Mouse (Mus musculus) midbrain, postnatal 0 days (tissue): ENCODE data around the gene Cmtr1. TPM values are rescaled to one million over a fixed set of nuclear protein-coding genes. Genes with fewer than 3 reads are reported as not detected.

ENCODE experiments used
- ATAC-seq: fragments of 200-750 bp; cut with Nextera tagmentation; 2 replicates; pipeline ENCODE4 v1.8.0; 2017; ENCODE audit warnings: moderate number of reproducible peaks, mild to moderate bottlenecking, moderate TSS enrichment, moderate library complexity; ENCODE audit not compliant: low FRiP score
- DNase-seq: peaks from one replicate; pipeline ENCODE4 v3.0.0-alpha.2; 2015; ENCODE audit warnings: low spot score
- H3K27ac ChIP-seq: fragments of 300-500 bp; sonication (generic); 2 replicates; pipeline ENCODE4 v1.5.1; 2014; ENCODE audit warnings: low read depth, mild to moderate bottlenecking, low read length, mixed read lengths
- H3K27me3 ChIP-seq: fragments of 300-500 bp; sonication (generic); 2 replicates; pipeline ENCODE4 v1.6.1; 2014; ENCODE audit warnings: low read length, control low read depth, mixed read lengths; ENCODE audit not compliant: insufficient read depth
- H3K36me3 ChIP-seq: fragments of 300-500 bp; sonication (generic); 2 replicates; pipeline ENCODE4 v1.6.1; 2014; ENCODE audit warnings: low read length, control low read depth, mixed read lengths; ENCODE audit not compliant: insufficient read depth
- H3K4me1 ChIP-seq: fragments of 300-500 bp; sonication (generic); 2 replicates; pipeline ENCODE4 v1.6.1; 2014; ENCODE audit warnings: mild to moderate bottlenecking, control low read depth, antibody characterized with exemption, low read length, mixed read lengths; ENCODE audit not compliant: insufficient read depth
- H3K4me2 ChIP-seq: fragments of 300-500 bp; sonication (generic); 2 replicates; pipeline ENCODE4 v1.6.1; 2014; ENCODE audit warnings: low read depth, mild to moderate bottlenecking, low read length, mixed read lengths; ENCODE audit not compliant: poor library complexity, severe bottlenecking
- H3K4me3 ChIP-seq: fragments of 300-500 bp; sonication (generic); 2 replicates; pipeline ENCODE4 v1.5.1; 2014; ENCODE audit warnings: low read depth, mild to moderate bottlenecking, low read length, moderate library complexity
- H3K9ac ChIP-seq: fragments of 300-500 bp; sonication (generic); replicated peaks from 2 replicates; pipeline ENCODE4 v1.6.1; 2014; ENCODE audit warnings: mild to moderate bottlenecking, low read length, moderate library complexity, mixed read lengths; ENCODE audit not compliant: poor library complexity, severe bottlenecking
- H3K9me3 ChIP-seq: fragments of 300-500 bp; sonication (generic); 2 replicates; pipeline ENCODE4 v1.6.1; 2016; ENCODE audit warnings: low read length, control low read depth
- CTCF ChIP-seq: IDR thresholded peaks from 2 replicates; pipeline ENCODE4 v1.5.1; 2016; ENCODE audit warnings: antibody characterized with exemption, mild to moderate bottlenecking
- WGBS: fragments of 180-500 bp; shearing (Covaris S2); extraction: QIAGEN DNeasy Blood & Tissue Kit; methylation state at CpG from one replicate; pipeline ENCODE4 v1.1.7; 2014; 5-methylcytosine and 5-hydroxymethylcytosine counted together
- polyA plus RNA-seq: library from polyadenylated mRNA; unstranded; fragments of >200 nt; fragmentation: Nextera tagmentation; extraction: Ambion mirVana; gene quantifications from 2 replicates; pipeline ENCODE4 v1.2.1, GENCODE M21; 2015
- total RNA-seq: library from RNA; depleted of rRNA; stranded (reverse); fragments of >200 nt; gene quantifications from 2 replicates; pipeline ENCODE4 v1.2.3, GENCODE M21; 2014

Gene Cmtr1
- total and polyA plus RNA-seq, 2 experiments from 2014 or later = 58.5 to 105 TPM

DNA sequence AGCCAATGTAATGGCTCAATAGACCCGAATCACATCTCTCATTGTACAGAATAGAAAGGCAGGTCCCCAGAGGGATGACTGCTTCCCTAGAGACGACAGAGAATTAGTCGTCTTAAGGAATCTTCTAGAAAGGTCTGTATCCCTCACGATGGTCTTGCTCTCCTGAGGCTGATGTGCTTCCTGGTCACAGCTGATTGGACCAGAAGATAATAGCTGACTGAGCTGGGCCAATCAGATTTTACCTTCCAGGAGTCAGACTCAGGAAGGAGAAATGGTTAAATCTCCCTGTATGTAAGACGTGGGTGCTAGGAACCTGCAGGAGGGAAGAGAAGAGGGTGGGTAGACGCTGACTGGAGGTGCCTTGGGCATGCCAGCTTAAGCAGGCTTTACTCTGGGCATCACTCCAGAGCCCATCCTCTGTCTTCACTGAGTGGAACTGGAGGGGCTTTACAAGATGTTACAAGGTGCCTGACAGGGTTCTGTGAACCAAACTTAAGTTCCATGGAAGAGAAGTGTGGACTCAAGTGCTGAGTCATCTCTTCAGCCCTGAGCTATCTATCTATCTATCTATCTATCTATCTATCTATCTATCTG is 64.7 kb downstream of the Cmtr1 start:
- Histone ChIP-seq H3K4me2 (no peak overlapping the region), H3K9me3 (no peaks in the 10 kb centered on the region), H3K27me3 (no peaks in the 10 kb centered on the region), H3K36me3 (no peaks in the 10 kb centered on the region), H3K4me3 (no peak overlapping the region), H3K4me1 (no peaks in the 10 kb centered on the region), H3K27ac (no peak overlapping the region), H3K9ac (no peak overlapping the region)
- DNase-seq (peak; percentile 40), ATAC-seq (no peak)
- WGBS = 58% methylated on average over 6 of the region's 6 CpGs
- TF ChIP-seq CTCF = no peak

DNA sequence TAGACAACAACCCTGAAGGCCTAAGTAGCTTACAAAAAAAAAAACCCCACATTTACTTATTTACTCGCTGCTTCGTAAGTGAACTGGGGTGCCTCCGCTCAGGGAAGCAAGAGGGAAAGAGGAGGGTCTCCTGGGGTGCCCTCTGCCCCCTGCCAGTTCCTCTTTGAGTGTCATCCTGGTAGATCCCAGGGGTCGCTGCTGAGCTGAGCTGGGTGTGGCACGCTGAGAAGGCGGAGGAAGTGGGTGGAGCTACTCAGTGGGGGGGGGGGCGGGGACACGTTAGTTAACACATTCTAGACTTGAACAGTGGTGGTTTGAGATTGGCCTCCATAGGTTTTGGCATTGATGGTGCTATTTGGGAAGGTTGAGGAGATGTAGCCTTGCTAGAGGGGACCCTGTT is 67.7 kb downstream of the Cmtr1 start:
- H3K4me3 ChIP-seq = no peak overlapping the region
- peaks cover 14% of the 10 kb centered on the region for H3K4me1 ChIP-seq

GRCm38 (mm10) chr17:29730510-29731265 is 70.3 kb downstream of the Cmtr1 start:
- peak overlapping the region; percentile 51; the same call in 1 of the 2 replicates for H3K27ac ChIP-seq
- H3K9me3 ChIP-seq = no peaks in the 10 kb centered on the region
- H3K36me3 ChIP-seq = no peaks in the 10 kb centered on the region
- WGBS = 21% methylated on average over 13 of the region's 13 CpGs
- TF ChIP-seq CTCF = peak; percentile 24; the same call in 1 of the 2 replicates
- no peaks in the 10 kb centered on the region for H3K27me3 ChIP-seq
- no peak overlapping the region for H3K4me2 ChIP-seq
- H3K9ac ChIP-seq = no peak overlapping the region; the same call in 1 of the 2 replicates
- ATAC-seq (peak; percentile 42; the same call in 1 of the 2 replicates), DNase-seq (peak; percentile 66)
- H3K4me3 ChIP-seq = no peak overlapping the region
- peaks cover 14% of the 10 kb centered on the region for H3K4me1 ChIP-seq

More for the DNA sequence above, 67.7 kb downstream of the Cmtr1 start:
- no peaks in the 10 kb centered on the region for H3K27me3 ChIP-seq
- no peak for TF ChIP-seq CTCF
- ATAC-seq (no peak), DNase-seq (no peak)
- no peak overlapping the region for H3K4me2 ChIP-seq
- H3K9me3 ChIP-seq = no peaks in the 10 kb centered on the region
- no peak overlapping the region for H3K27ac ChIP-seq
- H3K36me3 ChIP-seq = no peaks in the 10 kb centered on the region
- no peak overlapping the region for H3K9ac ChIP-seq
- WGBS = 64% methylated on average over 8 of the region's 8 CpGs

DNA sequence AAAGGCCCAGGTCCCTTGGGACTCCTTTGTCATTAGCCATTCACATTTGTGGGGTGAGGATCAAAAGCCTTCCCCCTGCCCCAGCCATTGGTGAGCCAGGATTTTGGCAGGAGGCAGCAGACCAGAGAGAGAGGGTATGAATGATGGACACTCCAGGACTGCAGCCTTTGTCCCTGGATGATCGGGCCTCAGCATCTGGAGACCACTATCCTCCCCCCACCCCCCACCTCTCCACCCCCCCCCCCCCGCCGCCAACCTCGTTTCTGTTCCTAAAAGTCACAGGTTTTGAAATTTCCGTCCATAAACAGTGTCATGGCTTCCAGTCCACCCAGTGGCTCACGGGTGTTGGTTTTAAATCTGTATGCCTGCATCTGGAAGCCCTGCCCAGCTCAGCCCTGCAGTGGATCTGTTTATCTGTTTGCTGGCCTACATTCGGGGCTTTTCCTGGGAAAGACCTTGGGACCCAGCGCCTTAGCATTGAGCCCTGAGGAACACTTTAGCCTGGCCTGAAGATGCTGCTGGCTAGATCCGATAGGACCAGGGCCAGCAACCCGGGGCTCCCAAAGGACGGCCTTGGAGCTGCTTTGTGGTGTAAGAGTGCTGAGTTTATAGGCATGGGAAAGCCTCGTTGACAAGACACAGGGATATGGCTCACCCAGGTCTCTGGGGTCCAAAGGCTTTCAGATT is 71.0 kb downstream of the Cmtr1 start:
- no peak overlapping the region for H3K4me2 ChIP-seq
- H3K36me3 ChIP-seq = no peaks in the 10 kb centered on the region
- H3K9me3 ChIP-seq = no peaks in the 10 kb centered on the region
- 25% methylated on average over 11 of the region's 12 CpGs for WGBS
- H3K27me3 ChIP-seq = no peaks in the 10 kb centered on the region
- TF ChIP-seq CTCF = no peak
- H3K27ac ChIP-seq = peak overlapping the region; percentile 59
- no peak for ATAC-seq
- H3K4me3 ChIP-seq = no peak overlapping the region
- peaks cover 14% of the 10 kb centered on the region for H3K4me1 ChIP-seq
- no peak overlapping the region; the same call in 1 of the 2 replicates for H3K9ac ChIP-seq
- no peak for DNase-seq

DNA sequence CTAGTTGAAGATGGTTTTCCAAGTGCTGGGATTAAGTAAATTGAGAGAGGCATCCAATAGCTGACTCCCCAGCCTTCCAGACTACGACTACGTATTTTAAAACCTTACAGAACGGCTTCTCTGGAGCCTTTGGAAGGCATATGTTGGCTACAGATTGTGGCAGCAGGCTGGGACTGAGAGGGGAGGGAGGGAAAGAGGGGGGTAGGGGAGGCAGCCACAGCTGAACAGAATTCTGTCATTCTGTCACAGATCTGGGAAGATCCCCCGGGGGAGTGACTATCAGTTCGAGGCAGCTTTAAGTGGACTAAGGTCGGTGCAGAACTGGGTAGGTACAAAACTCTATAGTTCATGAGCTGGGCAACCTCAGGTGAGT is 71.5 kb downstream of the Cmtr1 start:
- no peak for TF ChIP-seq CTCF
- H3K4me3 ChIP-seq = no peak overlapping the region
- peaks cover 14% of the 10 kb centered on the region for H3K4me1 ChIP-seq
- no peak overlapping the region for H3K9ac ChIP-seq
- H3K27ac ChIP-seq = no peak overlapping the region
- H3K9me3 ChIP-seq = no peaks in the 10 kb centered on the region
- 23% methylated on average over 6 of the region's 6 CpGs for WGBS
- ATAC-seq (no peak), DNase-seq (no peak)
- no peaks in the 10 kb centered on the region for H3K27me3 ChIP-seq
- no peaks in the 10 kb centered on the region for H3K36me3 ChIP-seq
- H3K4me2 ChIP-seq = no peak overlapping the region

DNA sequence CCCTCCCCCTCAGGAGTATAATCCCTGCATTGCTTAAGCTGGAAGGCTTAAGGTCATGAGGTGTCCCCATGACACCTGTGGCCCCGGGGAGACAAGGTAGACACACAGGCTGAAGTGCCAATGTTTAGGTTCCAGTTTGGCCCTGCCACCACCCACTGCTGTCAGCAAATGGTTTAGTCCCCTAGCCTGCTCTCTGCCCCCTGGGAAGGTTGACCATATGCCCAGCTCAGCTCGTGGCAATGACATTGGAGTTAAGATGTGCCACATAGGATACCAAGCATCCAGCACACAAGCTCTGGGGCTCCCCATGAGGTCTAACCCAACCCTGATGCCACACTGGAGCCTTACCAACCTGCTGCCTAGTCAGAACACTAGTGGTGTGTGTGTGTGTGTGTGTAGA is 72.1 kb downstream of the Cmtr1 start:
- no peak overlapping the region for H3K9ac ChIP-seq
- ATAC-seq = no peak
- H3K27me3 ChIP-seq = no peaks in the 10 kb centered on the region
- H3K27ac ChIP-seq = no peak overlapping the region
- no peak overlapping the region for H3K4me3 ChIP-seq
- no peaks in the 10 kb centered on the region for H3K9me3 ChIP-seq
- 59% methylated on average over 2 of the region's 2 CpGs for WGBS
- H3K36me3 ChIP-seq = no peaks in the 10 kb centered on the region
- H3K4me1 ChIP-seq = peaks cover 14% of the 10 kb centered on the region
- DNase-seq = no peak
- TF ChIP-seq CTCF = no peak
- H3K4me2 ChIP-seq = no peak overlapping the region
